Mouse (Mus musculus) embryonic facial prominence, embryonic 11.5 days (tissue): ENCODE results near the gene 1700029I15Rik. TPM values are rescaled to one million over a fixed set of nuclear protein-coding genes. Genes with fewer than 3 reads are reported as not detected.

ENCODE experiments used
- ATAC-seq: fragments of 200-750 bp; cut with Nextera tagmentation; replicated peaks from 2 replicates; pipeline ENCODE4 v1.8.0; 2017; ENCODE audit warnings: low read depth; ENCODE audit not compliant: insufficient number of reproducible peaks, low FRiP score, low TSS enrichment
- DNase-seq: peaks from one replicate; pipeline ENCODE4 v3.0.0-alpha.2; 2015; ENCODE audit warnings: low spot score
- H3K27ac ChIP-seq: fragments of 300-500 bp; sonication (generic); replicated peaks from 2 replicates; pipeline ENCODE4 v1.5.1; 2014; ENCODE audit warnings: mild to moderate bottlenecking, low read depth, low read length, control low read depth
- H3K27me3 ChIP-seq: fragments of 300-500 bp; sonication (generic); 2 replicates; pipeline ENCODE4 v1.6.1; 2014; ENCODE audit warnings: mild to moderate bottlenecking, low read length, moderate library complexity, mixed read lengths; ENCODE audit not compliant: control insufficient read depth, insufficient read depth
- H3K36me3 ChIP-seq: fragments of 300-500 bp; sonication (generic); replicated peaks from 2 replicates; pipeline ENCODE4 v1.6.1; 2014; ENCODE audit warnings: low read depth, mild to moderate bottlenecking, low read length, moderate library complexity, mixed read lengths; ENCODE audit not compliant: control insufficient read depth, insufficient read depth
- H3K4me1 ChIP-seq: fragments of 300-500 bp; sonication (generic); 2 replicates; pipeline ENCODE4 v1.6.1; 2014; ENCODE audit warnings: low read length, mixed read lengths; ENCODE audit not compliant: control insufficient read depth, insufficient read depth
- H3K4me2 ChIP-seq: fragments of 300-500 bp; sonication (generic); 2 replicates; pipeline ENCODE4 v1.6.1; 2014; ENCODE audit warnings: low read depth, mild to moderate bottlenecking, control low read depth, low read length, moderate library complexity
- H3K4me3 ChIP-seq: fragments of 300-500 bp; sonication (generic); 2 replicates; pipeline ENCODE4 v1.5.1; 2014; ENCODE audit warnings: low read depth, low read length, control low read depth
- H3K9ac ChIP-seq: fragments of 300-500 bp; sonication (generic); replicated peaks from 2 replicates; pipeline ENCODE4 v1.6.1; 2014; ENCODE audit warnings: mild to moderate bottlenecking, control low read depth, low read length
- H3K9me3 ChIP-seq: fragments of 300-500 bp; sonication (generic); replicated peaks from 2 replicates; pipeline ENCODE4 v1.6.1; 2016; ENCODE audit warnings: mild to moderate bottlenecking, low read length, inconsistent platforms, mixed read lengths; ENCODE audit not compliant: control insufficient read depth
- WGBS: fragments of 180-500 bp; shearing (Covaris S2); extraction: QIAGEN DNeasy Blood & Tissue Kit; methylation state at CpG from one replicate; pipeline ENCODE4 v1.1.7; 2014; 5-methylcytosine and 5-hydroxymethylcytosine counted together
- microRNA-seq: library from miRNA; unstranded; fragments of <30 nt; microRNA quantifications from one replicate; pipeline ENCODE4, GENCODE M21; 2016; ENCODE audit warnings: borderline number of aligned reads
- polyA plus RNA-seq: library from polyadenylated mRNA; unstranded; fragments of >200 nt; fragmentation: Nextera tagmentation; extraction: Ambion mirVana; gene quantifications from 2 replicates; pipeline ENCODE4 v1.2.1, GENCODE M21; 2014

1700029I15Rik gene
- polyA plus RNA-seq, 1 experiment from 2014 or later, result 1.6 TPM

GRCm38 (mm10) chr2:92435023-92435422 lies 52.7 kb downstream of the 1700029I15Rik start:
- Histone ChIP-seq H3K4me2 (no peak overlapping the region), H3K4me3 (no peak overlapping the region), H3K9me3 (no peaks in the 10 kb centered on the region), H3K9ac (no peak overlapping the region), H3K27me3 (no peaks in the 10 kb centered on the region), H3K4me1 (peaks cover 3% of the 10 kb centered on the region; the same call in 1 of the 2 replicates), H3K36me3 (no peaks in the 10 kb centered on the region), H3K27ac (no peak overlapping the region)
- ATAC-seq (no peak), DNase-seq (no peak)
- 55% methylated on average over 6 of the region's 6 CpGs for WGBS

Small RNAs within 50 kb of the gene (microRNA-seq; reads per million reads assigned to microRNA genes)
- gene Mir7000, result not detected

Other genes with a start within 250 kb of the 1700029I15Rik start
- gene Pex16, start 7.9 kb upstream of the 1700029I15Rik start, polyA plus RNA-seq, result 11.7 and 14.3 TPM in 2 replicates
- 5.8 and 6.6 TPM in 2 replicates for gene Large2, start 7.7 kb upstream of the 1700029I15Rik start, polyA plus RNA-seq
- gene Mapk8ip1, start 18.7 kb downstream of the 1700029I15Rik start, polyA plus RNA-seq, result 18.8 and 21.9 TPM in 2 replicates
- gene Cry2, start 51.5 kb downstream of the 1700029I15Rik start, polyA plus RNA-seq, result 12.6 and 13.7 TPM in 2 replicates
- gene Slc35c1, start 78.0 kb downstream of the 1700029I15Rik start, polyA plus RNA-seq, result 6.1 and 8.5 TPM in 2 replicates
- 2.4 and 3.4 TPM in 2 replicates for gene Chst1, start 217.2 kb downstream of the 1700029I15Rik start, polyA plus RNA-seq